Mouse (Mus musculus): ENCODE measurements at regions not wholly inside any gene's neighbourhood (a gene's known extent, or its start where the extent isn't known, plus 50 kb on each side); places are given as distances from the start of the nearest gene placed in this dataset.

- in situ Hi-C loops (cut with MboI, MseI) = loop anchor here (10.0 kb wide), 1 partner anchor 1090 kb away; no protein-coding TSS in a partner anchor
Observed at GRCm38 (mm10) chr2:174884232-174885225, 124.1 kb downstream of the Edn3 start.

DNA sequence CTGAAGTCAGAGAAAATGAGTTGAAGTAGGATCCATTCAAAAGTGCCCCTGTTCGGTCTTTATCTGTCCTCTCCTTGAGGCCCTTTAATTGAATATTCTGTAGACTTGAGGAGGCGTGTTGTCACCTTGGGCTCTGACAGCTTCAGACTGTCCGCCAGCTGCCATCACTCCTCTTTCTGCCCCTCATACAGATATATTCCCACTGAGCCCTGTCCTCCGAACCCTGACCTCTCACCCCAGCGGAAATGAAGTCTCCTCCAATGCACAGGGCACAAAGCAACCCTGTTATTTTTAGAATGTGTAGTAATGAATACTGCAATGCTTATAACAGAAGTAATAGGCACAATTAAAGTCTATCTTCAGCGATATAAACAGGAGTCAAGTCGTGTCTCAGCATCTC is 117.4 kb upstream of the Gm14444 start:
- in situ Hi-C loops (cut with MboI, MseI) = no loop called here

GRCm38 (mm10) chr2:174897424-174897823 is 112.6 kb upstream of the Gm14444 start:
- in situ Hi-C loops (cut with MboI, MseI) = no loop called here

- in situ Hi-C loops (cut with MboI, MseI) = no loop called here
Observed at GRCm38 (mm10) chr2:174899940-174900670, 109.9 kb upstream of the Gm14444 start.

DNA sequence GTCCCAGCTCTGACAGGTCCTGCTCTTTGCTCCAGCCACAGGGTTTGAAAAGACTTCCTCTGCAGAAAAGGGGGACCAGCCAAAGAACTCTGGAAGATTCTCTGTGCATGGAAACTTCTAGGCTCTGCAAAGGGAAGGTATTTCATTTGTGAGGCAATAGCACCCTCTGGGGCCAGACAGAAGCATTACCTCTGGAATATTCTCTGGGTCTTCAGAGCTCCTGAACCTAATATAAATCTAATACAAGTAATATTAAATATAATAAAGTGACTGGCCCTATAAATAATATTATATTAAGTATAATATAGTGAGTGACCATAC is 109.4 kb upstream of the Gm14444 start:
- in situ Hi-C loops (cut with MboI, MseI) = no loop called here

DNA sequence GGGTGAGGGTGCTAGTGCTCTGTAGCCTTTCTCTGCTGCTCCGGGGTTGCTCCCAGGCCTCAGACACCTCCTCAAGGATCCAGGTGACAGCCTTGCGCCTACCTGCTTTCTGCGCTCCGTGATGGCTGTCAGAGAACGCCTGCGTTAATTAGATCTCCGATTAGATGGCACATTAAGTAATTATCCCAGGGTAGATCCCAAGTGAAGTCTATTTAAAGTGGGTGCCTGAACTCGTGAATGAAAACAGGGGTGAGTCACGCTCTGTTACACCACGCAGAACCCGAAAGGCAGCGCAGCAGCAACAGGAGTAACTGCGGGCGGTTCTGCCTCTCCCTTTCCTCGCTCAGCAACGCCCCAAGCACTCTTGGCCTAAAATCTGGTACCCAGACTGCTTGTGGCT is 108.2 kb upstream of the Gm14444 start:
- in situ Hi-C loops (cut with MboI, MseI) = no loop called here

DNA sequence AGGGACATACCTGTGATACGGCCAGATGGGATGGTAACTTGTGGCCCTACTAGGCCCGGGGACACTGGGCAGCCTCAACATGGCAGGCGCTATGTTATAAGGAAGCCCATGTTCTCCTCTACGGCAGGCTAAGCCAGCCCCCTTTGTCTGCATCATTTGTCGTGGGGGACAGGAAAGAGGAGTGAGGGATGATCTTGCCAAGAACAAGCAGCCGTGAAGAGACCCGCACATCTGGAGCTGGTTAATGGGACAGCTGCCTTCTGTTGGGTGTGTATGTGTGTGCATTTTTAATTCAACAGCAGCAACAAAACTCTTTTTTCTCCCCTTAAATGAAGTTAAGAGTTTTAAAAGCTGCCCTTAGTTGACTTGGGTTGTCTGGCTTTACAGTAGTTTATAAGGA is 106.4 kb upstream of the Gm14444 start:
- in situ Hi-C loops (cut with MboI, MseI) = no loop called here

DNA sequence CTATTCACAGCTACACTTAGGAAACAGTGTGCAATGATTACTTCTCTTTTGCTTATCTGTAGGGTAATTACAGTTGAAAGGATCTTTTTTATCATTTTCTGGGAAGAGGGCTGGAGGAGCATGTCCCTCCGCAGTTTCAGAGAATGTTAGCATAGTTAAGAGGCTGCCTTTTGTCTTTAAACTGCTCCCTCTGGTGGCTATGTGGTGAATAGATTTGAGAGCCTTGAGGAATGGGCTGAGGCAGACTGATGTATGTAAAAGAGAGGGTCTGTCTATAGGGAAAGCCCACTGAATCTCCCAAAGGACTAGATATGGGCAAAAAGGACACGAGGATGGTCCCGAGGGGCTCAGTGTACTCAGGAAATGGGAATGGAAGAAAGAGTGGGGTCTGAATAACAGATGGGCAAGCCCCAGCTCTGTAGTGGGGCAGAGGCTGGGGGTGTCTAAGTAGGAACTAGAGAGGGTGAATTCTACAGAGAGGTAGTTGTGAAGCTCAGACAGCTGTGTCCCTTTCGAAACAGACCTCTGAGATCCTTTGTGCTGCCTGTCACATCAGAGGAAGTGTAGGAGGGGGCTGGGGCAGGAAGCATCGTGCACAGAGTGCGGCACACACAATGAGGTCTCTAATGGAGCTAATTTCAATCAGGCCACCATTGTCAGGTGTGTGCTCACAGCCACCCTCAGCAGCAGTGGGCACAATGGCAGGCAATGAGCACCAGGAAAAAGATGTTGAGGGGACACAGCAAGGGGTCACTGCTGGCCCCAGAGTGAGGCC is 104.0 kb upstream of the Gm14444 start:
- in situ Hi-C loops (cut with MboI, MseI) = no loop called here

DNA sequence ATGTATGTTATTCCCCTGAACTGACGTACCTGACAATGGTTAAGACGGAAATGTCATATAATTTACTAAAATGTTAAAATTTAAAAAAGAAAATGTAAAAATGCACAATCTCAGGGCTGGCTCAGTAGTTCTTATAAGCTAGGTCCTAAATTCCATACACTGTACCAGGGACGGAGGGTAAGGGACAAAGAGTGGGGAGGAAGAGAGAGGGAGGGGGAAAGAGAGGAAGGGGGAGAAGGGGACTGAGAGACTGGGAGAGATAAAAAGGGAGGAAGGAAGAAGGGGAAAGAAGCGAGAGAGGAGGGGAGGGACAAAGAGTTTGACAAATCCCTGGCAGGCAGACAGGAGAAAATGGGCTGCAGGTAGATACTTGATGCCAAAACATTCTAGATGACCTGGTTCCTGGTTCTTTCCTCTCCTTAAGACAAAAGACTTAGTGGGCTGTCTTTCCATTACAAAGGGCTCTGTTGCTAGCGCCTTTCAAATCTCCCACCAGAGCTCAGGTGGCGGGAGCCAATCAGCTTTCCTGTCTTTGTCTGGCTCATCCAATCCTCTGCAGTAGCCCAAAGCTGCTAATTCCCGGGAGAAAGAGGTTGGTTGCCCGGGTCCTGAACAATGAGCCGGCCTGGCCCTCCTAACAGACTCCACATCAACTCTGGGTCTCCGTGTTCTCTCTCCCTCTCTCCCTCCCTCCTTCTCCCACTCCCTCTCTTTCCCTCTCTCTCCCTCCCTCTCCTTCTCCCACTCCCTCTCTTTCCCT is 92.7 kb upstream of the Gm14444 start:
- in situ Hi-C loops (cut with MboI, MseI) = no loop called here

GRCm38 (mm10) chr2:174917975-174918374 is 92.1 kb upstream of the Gm14444 start:
- in situ Hi-C loops (cut with MboI, MseI) = no loop called here

GRCm38 (mm10) chr2:174922208-174922607 is 87.8 kb upstream of the Gm14444 start:
- in situ Hi-C loops (cut with MboI, MseI) = no loop called here

DNA sequence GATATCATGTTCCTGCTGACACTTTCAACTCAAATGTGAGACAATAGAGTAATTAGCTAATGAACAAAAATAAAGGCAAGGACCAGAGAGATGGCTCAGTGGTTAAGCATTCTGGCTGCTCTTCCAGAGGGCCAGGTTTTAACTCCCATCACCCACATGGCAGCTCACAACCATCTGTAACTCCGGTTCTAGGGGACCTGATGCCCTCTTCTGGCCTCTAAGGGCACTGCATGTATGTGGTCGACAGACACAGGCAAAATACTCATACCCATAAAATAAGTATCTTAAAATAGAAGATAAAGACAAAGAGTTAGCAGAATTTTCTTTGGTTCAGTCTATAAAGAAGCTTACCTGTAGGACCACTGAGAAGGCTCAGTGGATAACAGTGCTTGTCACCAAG is 80.3 kb upstream of the Gm14444 start:
- in situ Hi-C loops (cut with MboI, MseI) = no loop called here

DNA sequence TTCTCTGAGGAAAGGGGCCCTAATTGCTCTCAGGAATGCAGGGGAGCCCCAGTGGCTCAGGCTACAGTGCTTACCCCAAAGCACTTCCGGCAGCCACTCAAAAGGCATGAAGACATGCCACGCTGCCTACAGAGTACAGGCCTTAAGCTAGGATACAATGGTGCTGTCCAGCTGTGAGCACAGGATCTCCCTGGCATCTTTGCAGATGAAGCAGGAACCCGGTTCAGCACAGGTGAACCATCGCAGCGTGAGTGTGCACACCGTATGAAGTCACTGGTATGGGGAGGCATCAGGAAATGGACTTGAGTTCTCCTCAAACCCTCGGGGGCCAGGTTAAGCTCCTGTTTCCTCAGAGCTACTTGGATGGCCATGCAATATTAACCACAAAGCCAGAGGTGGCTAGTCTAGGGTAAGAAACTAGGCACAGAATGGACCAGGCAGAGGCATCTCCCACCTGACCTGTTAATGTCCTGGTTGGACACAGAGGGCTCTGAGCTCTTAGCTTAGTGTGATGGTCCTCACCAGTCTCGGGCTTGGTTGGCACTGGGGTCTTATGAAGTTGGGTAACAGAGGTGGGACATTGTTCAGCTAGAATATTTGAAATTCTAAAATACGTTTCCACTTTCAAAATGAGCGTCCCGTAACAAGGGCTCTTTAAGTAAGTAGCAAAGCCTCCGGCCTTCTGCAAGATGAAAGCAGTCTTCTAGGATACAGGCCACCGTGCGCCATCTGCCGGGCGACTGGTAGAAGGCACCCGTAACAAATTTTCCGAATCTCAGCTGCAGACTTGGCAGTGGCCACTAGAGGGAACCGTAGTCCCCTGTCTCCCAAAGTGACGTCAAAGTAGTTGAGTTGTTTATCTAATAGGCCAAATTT is 77.7 kb upstream of the Gm14444 start:
- in situ Hi-C loops (cut with MboI, MseI) = no loop called here

GRCm38 (mm10) chr2:174933013-174933353 is 77.1 kb upstream of the Gm14444 start:
- in situ Hi-C loops (cut with MboI, MseI) = no loop called here

DNA sequence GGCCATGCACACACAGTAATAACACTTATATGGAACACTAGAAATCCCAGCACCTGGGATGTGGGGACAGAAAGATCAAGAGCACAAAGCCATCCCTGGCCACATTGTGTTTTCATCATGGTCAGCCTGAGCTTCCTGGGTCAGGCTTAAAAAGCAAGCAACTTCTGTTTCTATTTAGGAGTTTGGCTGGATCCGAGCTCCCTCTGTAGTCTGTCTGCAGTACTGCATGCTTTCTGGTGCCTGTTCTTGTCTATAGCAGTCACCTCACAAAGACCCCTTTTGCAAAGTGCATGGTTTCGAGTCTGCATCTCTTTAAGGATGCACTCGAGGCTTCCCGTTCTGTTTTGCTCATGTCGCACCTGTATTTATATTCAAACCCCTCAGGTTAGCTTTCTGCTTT is 73.4 kb upstream of the Gm14444 start:
- in situ Hi-C loops (cut with MboI, MseI) = no loop called here

DNA sequence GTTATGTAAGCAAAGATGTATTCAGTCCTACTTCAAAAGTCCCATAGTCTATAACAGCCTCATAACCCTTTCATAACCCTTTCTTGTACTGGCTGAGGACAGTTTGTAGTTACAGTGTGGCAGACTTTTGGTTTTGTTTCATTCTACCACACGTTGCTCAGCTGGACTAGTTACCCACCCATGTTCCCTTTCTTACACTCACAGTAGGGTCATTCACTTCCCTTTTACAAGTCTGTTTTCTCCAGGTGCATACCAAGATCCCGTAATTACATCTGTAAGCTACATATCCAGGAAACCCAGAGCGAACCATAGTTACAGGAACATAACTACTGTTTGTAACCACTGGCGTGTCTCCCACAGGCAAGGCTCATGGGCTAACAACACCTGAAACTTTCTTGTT is 72.1 kb upstream of the Gm14444 start:
- in situ Hi-C loops (cut with MboI, MseI) = no loop called here

DNA sequence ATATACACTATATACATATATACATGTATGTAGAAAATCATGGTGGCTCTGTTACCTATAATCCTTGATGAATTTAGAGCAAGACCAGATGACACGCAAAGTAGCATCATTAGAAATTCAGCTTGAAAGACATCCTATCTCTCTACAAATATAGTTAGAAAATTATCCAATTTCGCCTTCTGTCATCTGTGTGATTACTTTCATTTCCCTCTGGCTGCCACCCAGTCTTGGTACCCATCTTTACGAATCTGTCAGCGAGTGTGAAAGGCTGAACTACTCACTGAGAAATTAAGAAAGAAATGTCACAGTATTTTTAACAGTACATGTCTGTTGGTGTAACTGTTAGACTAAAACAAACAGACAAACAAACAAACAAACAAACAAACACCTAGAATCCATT is 67.8 kb upstream of the Gm14444 start:
- in situ Hi-C loops (cut with MboI, MseI) = no loop called here

GRCm38 (mm10) chr2:174948106-174948505 is 61.9 kb upstream of the Gm14444 start:
- in situ Hi-C loops (cut with MboI, MseI) = no loop called here
